Mouse (Mus musculus) layer of hippocampus, adult 11-12 months (tissue): ENCODE data around the gene Trf.

Source experiments
- DNase-seq: peaks from one replicate; pipeline ENCODE4 v3.0.0; 2022; ENCODE audit warnings: low spot score

Gene Trf

DNA sequence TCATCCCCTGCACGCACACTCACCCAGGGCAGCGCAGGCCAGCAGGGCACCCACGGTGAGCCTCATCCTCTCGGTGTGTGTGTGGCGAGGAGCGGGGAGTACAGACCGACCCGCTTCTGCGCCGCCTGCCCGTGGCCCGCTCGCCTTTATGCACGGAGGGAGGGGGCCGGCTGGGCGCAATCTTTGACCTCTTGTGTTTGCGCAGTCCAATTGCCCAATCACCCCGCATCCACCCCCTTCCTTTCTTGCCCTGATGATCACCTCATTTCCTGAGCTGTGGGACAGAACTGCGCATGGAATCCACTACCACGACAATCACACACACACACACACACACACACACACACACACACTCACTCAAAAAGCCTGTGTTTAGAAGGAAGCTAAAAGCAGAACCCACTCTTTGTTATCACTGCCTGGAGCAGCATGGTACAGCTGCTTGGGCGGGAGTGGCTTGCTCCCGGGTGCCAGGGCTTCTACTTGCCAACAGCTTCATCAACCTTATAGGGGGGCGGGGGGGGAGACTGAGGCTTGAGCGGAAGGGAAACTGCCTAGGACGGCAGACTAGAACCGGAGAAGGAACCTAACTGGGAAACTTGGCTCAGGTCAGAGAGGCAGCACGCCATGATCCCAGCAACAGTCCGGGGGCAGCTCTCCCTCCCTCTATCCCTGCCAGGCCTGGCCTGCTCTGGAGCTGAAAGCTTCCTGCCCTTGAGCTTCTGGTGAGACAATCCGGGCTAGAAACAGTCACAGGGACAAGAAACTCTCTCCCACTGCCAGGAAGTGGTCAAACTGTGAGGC is at the start of gene Trf, which contains the start of gene Gm20425:
Gene Trf, minus strand, starts transcription at position 294 of the 801 bp plus-strand sequence.
Gene Gm20425, minus strand, starts transcription at position 157 of the 801 bp plus-strand sequence.
- DNase-seq, result peak; percentile 85

DNA sequence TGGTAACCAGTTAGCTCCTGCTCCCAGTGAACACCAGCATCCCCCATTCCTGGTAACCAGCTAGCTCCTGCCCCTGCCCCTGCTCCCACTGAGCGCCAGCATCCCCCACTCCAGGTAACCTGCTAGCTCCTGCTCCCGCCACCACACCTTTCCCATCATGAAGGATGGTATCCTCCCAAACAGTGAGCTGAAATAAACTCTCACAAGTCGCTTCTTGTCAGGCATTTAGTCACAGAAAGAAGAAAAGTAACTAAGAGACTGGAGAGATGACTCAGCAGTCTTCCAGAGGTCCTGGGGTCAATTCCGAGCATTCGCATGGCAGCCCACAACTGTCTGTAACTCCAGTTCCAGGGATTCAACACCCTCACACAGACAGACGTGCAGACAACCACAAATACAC is 46.6 kb upstream of the Trf start:
- DNase-seq, result no peak

DNA sequence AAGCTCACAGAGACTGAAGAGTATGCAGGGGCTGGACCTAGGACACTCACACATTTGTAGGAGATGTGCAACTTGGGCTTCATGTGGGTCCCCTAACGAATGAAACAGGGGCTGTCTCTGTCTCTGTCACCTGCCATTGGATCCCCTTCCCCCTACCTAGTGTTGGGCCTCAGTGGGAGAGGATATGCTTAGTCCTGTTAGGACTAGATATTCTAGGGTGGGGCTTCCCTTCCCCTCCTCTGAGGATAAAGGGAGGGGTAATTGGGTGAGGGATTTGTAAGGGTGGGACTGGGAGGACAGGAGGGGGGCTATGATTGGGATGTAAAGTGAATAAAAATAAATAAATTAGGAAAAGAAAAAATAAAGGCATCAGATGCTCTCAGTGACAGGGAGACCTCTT is 45.4 kb upstream of the Trf start:
- no peak for DNase-seq

DNA sequence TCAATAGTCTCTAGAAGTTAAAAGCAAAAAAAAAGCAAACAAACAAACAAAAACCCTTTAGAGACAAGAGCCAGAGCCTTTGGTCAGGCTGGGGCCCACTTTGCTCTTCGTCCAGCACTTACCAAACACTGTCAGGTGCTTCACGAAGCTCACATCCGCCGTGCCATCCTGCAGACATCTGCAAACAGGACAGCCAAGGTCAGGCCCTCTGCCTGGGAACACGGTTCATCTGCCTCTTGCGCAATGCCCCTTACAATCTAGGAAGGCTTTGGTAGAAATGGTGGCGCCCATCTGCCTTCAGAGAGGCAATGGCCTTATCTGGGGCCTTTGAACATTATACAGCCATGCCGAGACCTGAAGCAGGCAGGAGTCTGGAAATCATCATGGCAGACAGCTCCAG is 44.6 kb upstream of the Trf start:
- no peak for DNase-seq

DNA sequence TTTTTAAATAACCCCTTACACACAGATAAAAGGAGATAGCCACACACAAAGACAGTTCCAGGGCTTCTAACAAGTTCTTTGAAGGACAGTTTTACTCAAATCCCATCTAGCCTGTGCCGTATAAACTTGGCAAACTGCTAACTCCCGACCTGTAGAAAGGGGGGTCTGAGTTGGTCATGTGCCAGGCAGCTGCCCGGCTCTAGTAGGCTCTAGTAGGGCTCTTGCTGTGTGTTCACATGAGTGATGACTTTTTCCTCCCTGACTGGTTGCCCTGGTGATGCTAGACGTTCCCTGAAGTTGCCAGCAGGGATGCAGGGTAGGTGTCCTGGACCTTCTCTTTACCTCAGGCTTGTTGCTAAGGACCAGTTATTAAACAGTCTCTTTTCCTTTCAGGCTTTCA is 40.9 kb upstream of the Trf start:
- DNase-seq, result no peak

DNA sequence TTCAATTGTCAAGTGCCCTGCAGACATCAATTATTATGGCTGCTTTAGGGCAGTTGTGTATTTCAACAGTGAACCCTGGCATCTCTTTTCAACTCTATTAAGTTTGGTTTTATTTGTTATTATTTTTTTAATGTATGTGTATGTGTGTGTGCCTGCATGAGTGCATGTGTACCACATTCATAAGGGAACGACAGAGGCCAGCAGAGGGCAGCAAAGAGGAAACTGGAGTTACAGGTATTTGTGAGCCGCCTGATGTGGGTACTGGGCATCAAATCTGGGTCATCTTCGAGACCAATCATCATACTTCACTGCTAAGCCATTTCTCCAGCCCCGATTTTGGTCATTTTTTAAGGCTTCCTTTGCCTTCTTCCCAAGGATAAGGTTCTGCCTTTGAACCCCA is 35.5 kb upstream of the Trf start:
- DNase-seq, result no peak

DNA sequence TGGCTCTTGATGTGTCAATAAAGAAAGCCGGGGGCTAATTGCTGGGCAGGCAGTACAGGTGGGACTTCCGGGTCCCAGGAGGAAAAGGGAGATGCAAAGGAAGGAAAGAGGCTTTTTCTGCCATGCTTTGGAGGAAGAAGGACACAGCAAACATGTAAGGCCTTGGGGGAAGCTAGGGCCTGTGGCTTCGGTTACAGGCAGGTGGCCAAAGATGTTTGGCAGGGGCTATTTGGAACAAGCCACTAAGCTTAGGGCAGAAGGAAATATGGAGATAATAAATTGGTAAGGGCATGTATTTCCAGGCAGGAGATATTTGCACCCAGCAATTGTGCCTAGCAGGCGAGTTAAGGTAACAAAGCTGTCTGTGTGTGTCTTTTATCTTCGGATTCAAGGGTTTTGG is 22.7 kb upstream of the Trf start:
- DNase-seq, result no peak

DNA sequence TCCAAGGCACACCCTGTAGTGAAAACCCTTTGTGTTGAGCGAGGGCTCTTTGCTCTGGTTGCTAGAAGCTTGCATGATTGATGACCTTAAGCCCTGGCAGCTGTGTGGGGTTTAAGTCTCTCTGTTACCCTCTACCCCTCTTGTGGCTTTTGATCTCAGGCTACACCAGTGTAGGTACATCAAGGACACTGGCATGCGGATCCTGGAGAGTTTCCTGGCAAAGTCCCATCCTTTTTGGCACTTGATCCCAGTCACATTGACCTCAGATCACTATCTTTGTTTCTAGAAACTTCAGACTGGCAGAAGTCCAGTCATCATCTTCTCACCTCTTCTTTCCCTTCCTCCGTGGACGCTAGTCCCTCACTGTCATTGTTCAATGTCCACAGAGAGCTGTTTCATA is 18.4 kb upstream of the Trf start:
- no peak for DNase-seq

DNA sequence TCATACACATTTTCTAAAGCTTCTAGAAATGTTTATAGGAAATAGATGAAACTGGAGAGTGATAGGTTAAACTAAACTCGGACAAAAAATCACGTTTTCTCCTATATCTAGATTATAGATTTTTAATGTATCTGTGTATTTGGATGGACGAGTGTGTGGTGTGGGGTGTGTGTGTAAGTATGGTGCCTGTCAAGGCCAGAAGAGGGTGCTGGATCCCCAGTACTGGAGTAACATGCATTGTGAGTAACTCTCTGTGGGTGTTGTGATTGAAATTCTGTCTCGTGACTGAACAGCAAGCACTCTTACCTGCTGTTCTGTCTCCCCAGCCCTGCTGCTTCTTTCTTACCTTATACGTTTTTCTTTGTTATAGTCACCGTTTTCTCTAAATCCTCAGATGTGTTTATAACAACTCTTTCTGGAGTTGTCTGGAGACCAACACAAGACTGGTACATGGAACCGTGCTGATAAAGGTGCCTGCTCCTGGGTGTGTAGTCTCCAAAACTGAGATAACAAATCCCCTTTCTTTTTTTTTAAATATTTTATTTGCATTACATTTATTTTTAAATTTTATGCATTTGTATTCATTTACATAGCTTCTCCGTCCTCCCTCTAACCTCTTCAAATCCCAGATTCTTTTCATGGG is 16.4 kb upstream of the Trf start:
- no peak for DNase-seq

DNA sequence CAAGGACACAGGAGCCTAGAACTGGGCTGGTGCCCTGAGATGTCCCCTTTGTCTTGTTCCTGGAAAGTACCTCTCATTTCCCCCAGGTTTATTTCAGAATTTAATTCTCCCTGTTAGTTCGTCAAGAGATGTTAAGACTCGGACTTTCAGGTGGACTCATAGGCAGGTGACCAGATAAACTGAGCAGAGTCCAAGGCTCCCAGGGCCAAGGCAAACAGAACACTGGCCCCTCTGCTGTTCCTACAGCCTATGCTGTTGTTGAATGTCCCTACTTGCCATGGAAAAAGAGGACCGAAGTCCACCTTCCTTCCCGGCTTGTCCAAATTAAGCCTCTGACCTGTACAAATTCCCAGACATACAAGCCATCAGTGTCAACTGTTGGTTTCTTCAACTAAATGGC is 13.4 kb upstream of the Trf start:
- DNase-seq, result no peak

DNA sequence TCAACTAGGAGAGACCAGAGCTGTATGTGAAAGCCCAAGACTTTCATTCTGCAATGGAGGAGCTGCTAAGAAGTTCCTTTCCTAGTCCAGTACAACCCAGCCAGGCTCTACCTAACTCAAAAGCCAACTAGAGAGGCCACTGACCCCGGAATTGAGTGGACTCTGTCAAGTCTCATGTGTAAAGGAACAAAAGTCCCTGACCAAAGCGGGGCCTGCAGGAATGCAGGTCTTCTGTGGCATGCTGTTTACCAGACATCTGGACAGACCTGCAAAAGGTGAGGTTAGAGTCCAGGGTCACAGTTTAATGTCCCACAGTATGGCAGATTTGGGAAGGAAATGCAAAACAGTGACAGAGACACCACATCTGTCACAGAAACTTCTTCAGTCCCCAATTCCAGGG is 11.0 kb upstream of the Trf start:
- no peak for DNase-seq

DNA sequence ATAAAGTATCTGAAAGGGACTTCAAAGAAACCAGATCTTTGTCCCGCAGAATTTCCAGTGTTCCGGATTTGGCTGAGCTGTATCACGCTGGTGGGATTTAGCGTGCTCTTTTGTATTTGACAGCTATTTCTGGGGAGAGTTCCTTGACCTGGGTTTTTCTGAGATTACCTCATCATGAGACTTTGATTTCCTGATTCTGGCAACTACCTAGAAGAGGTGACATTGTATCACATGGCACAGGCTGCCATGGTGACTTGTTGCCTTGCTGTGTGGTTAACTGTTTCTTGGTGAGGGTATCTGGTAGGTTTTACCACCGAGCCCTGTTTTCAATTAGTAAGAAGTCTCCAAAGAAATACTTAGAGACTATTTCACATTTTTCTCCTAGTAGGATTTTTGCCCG is 9.2 kb upstream of the Trf start:
- no peak for DNase-seq

DNA sequence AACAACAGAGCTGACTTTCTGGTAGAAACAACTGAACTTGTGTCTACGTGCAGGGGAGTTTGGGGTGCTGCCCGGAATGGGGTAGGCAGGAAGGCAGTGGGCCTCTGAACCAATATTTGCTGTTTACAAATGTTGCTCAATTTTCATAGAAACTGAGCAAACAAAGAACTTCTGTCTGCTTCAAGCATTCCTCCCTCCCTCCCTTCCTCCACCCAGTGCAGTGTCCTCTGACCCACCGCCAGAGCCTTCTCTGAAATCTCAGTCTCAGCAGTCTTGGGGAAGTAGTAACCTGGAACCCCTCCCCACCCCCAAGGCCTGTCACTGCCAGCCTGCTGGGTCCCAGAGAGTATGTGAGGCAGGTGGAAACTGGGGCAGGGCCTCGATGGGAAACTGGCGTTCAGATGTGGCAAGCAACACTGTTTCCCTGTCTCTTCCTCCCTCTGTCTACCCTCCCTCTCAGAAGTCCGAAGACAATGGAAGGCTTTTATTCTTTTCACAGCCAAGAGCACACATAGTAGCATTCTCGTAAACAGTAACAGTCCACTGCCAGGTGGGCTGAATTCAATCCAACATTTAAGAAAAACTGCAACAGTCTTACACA is 4.4 kb upstream of the Trf start:
- DNase-seq, result peak; percentile 42

DNA sequence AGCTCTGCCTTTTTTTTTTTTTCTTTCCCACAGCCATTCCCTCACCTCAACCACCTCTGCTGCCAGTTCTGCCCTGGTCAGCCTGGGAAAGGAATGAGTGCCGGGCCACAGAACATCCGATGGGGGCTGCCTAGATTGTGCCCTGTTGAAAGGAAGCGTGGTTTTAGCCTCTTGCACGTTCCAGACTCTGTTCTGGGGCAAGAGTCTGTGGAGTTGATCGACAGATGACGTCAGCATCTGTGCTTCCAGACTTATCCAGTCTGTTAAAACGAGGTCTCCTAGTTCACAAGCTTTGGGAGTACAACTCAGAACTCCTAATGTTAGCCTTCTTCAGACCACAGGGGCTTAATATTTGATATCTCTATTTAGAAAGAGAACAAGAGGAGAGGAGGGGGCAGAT is 3.8 kb upstream of the Trf start:
- DNase-seq, result no peak

DNA sequence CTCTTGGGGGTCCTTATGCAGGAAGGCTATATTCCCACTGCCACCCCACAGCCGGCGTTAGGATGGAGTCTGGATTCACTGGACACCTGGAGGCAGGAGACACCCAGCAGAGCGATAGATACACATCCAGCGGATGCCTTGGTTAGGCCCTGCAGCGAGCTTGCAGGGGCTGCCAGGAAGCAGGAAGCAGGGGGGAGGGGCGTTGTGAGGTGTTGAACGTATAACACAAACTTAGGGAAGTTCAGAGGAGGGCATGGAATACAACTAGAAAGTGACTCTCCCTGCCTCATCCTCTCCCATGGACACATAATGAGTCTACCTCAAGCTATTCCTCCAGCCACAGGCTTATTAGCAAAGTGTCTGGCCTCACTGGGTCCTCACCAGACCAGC is 2.8 kb upstream of the Trf start:
- no peak for DNase-seq

DNA sequence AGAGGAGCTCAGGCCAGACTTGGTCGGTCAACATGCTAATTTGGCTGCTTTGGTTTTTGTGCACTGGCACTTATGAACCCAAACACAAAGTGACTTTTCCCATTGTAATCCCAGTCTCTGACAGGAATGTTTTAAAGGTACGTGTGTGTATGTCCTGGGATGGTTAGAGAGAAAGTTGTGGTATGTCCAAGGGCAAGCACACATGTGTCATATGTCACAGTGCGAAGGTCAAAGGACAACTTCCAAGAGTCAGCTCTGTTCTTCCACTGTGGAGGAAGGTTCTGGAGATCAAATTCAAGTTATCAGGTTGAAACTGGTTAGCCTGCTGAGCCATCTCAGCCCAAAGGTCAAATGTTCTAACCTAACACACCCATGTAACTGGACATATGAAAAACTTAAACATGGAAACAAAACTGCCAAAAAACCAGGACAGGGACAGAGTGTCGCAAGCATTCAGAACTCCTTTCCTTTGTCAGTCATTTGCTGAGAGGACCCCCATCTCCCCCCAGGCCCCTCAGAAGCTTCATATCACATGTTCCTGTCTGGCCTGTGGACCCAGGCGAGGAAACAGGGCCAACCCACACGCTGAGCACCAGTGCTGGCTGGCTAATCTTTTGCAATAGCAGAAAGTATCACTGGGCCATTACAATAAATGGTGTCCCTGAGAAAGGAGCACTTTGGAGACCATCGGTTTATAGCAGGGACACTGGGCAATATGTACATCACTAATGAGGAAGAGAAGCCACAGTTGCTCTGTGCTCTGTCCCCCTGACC is 2.2 kb upstream of the Trf start:
- DNase-seq, result no peak

DNA sequence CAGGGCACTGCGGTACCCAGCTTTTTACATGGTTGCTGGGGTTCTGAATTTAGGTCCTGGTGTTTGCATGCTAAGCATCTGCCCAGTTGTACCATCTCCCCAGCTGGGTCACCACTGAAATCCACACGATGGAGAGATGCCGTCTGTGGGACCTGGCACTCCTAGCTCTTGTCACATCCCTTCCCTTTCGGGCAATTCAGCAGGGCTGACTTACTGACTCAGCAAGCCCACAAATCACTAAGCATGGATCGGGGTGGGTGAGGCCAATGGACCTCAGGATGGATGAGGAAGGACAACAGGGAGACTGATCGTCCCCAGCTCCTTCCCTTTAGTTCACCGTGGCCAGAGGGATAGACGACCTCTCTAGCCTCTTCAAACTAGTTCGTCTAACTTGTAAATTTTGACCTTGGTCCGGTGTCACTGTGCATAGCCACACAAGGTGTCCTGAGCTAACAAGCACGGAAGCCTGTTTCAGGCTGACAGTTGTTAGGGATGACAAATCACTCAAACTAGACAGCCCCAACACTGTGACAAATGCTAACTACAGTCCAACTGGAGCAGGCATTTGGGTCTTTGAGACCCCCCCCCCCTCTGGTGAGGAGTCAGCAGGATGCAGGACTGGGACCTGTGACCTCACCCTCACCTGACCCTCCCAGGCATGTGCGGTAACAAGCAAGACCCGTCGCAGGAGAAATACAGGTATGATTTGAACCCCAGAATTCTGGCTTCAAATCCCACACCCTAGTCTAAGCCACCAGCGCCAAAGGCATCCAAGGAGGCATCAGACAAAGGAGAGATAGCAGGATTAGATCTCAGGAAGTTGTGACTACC is 992 bp downstream of the Trf start:
- no peak for DNase-seq

DNA sequence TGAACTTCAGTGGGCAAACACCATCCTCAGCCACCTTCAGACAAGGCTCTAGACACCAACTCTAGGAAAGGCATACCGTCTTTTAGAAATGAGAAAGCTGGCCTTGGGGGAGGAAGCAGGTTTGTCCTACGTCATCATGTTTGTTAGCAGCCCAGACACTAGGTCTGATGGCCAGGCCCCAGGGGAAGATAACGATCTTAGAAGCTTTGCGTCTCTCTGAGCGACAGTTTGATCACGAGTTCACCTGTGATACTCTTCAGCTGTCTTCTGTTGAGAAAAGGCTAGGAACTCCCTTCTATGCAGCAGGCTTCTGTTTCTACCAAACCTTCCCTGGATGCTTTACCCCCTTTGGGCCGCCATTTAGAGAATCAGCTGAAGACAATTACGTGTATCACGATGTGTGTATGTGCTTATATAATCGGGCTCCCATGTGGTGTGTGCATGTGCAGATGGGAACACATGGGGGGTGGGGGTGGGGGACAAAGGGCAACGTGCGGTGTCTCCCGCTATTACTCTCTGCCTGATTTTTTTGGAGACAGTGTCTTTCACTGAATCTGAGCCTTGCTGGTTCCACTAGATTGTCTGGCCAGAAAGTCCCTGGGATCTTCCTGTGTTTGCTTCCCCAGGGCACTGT is 1.8 kb downstream of the Trf start:
- no peak for DNase-seq

DNA sequence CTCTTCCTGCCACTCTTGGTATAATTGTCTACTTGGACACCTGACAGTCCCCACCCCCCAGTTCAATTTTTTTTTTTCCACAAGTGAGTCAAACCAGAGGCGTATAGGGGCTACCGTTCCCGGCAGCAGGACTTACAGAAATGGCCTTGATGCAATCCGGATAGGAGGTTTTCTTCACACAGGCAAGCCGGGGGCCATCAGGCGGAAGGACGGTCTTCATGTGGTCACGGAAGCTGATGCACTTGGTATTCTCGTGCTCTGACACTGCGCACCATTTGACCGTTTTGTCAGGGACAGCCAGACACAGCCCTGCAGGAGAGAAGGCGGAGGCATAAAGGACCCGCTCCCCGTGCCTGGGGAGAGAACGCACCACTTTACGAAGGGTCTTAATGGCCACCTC is 2.5 kb downstream of the Trf start:
- DNase-seq, result no peak

DNA sequence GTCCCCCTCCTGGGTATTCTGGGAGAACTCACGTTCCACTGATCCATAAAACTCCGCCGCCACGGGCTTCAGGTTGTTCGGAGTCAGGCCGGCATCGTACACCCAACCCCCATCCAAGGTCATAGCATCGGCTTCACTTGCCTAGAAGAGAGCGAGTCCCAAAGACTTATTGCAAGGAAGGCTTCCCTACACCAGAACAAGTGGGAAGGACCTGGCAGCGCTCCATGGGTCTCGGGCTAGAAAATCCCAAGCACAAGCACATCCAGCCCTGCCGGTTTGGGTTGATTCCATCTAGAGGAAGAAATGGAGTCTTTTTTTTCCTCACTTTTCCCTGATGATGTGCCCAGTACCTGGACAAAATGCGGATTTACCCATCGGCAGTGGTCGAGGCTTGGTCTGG is 3.4 kb downstream of the Trf start:
- no peak for DNase-seq

DNA sequence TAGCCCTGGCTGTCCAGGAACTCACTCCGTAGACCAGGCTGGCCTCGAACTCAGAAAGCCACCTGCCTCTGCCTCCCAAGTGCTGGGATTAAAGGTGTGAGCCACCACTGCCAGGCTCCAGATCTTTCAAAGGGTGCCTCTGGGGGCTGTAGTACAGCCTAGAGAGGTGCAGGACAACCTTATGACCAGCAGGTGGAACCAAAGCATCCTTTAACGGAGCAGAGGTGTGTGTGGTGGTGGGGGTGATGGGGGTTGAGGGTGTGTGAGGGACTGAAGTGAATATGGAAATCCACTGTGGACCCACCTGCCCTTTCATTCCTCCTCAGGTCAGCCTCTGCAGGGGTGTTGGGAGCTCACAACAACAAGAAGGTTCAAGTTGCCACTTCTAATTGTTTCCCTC is 4.8 kb downstream of the Trf start:
- no peak for DNase-seq
